Mouse (Mus musculus): ENCODE results near the gene Thrb.

- TF ChIP-seq POLR2A (IDR thresholded peaks at IDR 0.05; ENCODE audit: insufficient read depth, low read depth, low read length): no peak
- no peak for TF ChIP-seq EP300 (IDR thresholded peaks at IDR 0.05; ENCODE audit: insufficient read depth, low read depth, low read length)
- TF ChIP-seq CTCF (IDR thresholded peaks at IDR 0.05): no peak
These were observed 88.9 kb downstream of the Thrb start for GRCm38 (mm10) chr14:17748945-17749344.
